Mouse (Mus musculus) heart, embryonic 14.5 days (tissue): ENCODE data around the gene Emp3. TPM values are rescaled to one million over a fixed set of nuclear protein-coding genes. Genes with fewer than 3 reads are reported as not detected.
"Not testable (repeated sequence)": the region's sequence is repeated elsewhere in the genome, so short reads cannot be mapped to it uniquely, and the experiment has no call there.

Experiments used
- ATAC-seq: fragments of 200-750 bp; cut with Nextera tagmentation; 2 replicates; pipeline ENCODE4 v1.8.0; 2017; ENCODE audit warnings: low read depth, moderate TSS enrichment; ENCODE audit not compliant: insufficient number of reproducible peaks, insufficient read depth, low FRiP score
- H3K27ac ChIP-seq, 2 experiments: fragments of 200-500 bp in 1 of 2; fragments of 300-500 bp in 1 of 2; sonication (generic) in 1 of 2; replicated peaks in 1 of 2; 2 replicates each; pipeline ENCODE4 v1.5.1; 2012 to 2014; ENCODE audit warnings: low read depth in 2 of 2, low read length in 2 of 2, control low read depth in 1 of 2, mild to moderate bottlenecking in 1 of 2, mixed read lengths in 1 of 2; ENCODE audit not compliant: control insufficient read depth in 1 of 2, insufficient read depth in 1 of 2
- H3K27me3 ChIP-seq: fragments of 300-500 bp; sonication (generic); 2 replicates; pipeline ENCODE4 v1.6.1; 2014; ENCODE audit warnings: mild to moderate bottlenecking, low read length, control low read depth; ENCODE audit not compliant: control insufficient read depth, insufficient read depth
- H3K36me3 ChIP-seq: fragments of 300-500 bp; sonication (generic); 2 replicates; pipeline ENCODE4 v1.6.1; 2014; ENCODE audit warnings: mild to moderate bottlenecking, control low read depth, low read length, mixed read lengths; ENCODE audit not compliant: control insufficient read depth, insufficient read depth
- H3K4me1 ChIP-seq, 2 experiments: fragments of 200-500 bp in 1 of 2; fragments of 300-500 bp in 1 of 2; sonication (generic) in 1 of 2; 2 replicates each; pipeline ENCODE4 v1.6.1; 2012 to 2014; ENCODE audit warnings: low read length in 2 of 2, control low read depth in 1 of 2, mixed read lengths in 1 of 2; ENCODE audit not compliant: control insufficient read depth in 2 of 2, insufficient read depth in 2 of 2
- H3K4me2 ChIP-seq: fragments of 300-500 bp; sonication (generic); 2 replicates; pipeline ENCODE4 v1.6.1; 2014; ENCODE audit warnings: mild to moderate bottlenecking, low read length
- H3K4me3 ChIP-seq, 2 experiments: fragments of 200-500 bp in 1 of 2; fragments of 300-500 bp in 1 of 2; sonication (generic) in 1 of 2; 2 replicates each; pipeline ENCODE4 v1.5.1; 2012 to 2014; ENCODE audit warnings: low read length in 2 of 2, mild to moderate bottlenecking in 2 of 2, control low read depth in 1 of 2, low read depth in 1 of 2, moderate library complexity in 1 of 2; ENCODE audit not compliant: control insufficient read depth in 1 of 2, insufficient read depth in 1 of 2
- H3K9ac ChIP-seq: fragments of 300-500 bp; sonication (generic); 2 replicates; pipeline ENCODE4 v1.6.1; 2014; ENCODE audit warnings: mild to moderate bottlenecking, low read length
- H3K9me3 ChIP-seq: fragments of 300-500 bp; sonication (generic); 2 replicates; pipeline ENCODE4 v1.6.1; 2016; ENCODE audit warnings: low read length, control low read depth; ENCODE audit not compliant: control insufficient read depth
- WGBS: fragments of 180-500 bp; shearing (Covaris S2); extraction: QIAGEN DNeasy Blood & Tissue Kit; methylation state at CpG from one replicate; pipeline ENCODE4 v1.1.7; 2014; 5-methylcytosine and 5-hydroxymethylcytosine counted together
- polyA plus RNA-seq: library from polyadenylated mRNA; unstranded; fragments of >200 nt; fragmentation: Nextera tagmentation; extraction: Ambion mirVana; gene quantifications from 2 replicates; pipeline ENCODE4 v1.2.1, GENCODE M21; 2014

Emp3 gene
- polyA plus RNA-seq, 1 experiment from 2014 or later = 90.5 TPM

DNA sequence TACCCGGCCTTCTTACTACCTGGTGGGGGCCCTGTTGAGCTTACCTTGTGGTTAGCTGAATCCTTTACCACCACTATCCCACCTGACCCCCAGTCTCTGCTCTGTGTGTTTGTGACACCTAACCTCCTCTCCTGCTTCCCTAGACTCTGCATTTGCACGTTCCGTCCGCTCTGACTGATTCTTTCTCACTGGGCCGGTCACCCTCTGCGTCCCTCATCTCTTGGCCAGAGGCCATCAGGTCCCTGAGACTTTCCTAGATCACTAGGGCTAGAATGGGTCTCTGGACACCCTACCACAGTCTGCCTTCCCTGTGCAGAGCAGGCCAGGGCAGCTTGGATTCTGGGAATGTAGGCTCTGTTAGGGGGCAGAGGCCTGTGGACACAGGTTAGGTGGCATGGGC is 7.1 kb downstream of the Emp3 start:
- Histone ChIP-seq H3K27ac (no peak overlapping the region), H3K4me3 (no peak overlapping the region), H3K36me3 (peaks cover 25% of the 10 kb centered on the region), H3K9me3 (no peaks in the 10 kb centered on the region), H3K27me3 (no peaks in the 10 kb centered on the region), H3K4me2 (no peak overlapping the region), H3K4me1 (peaks cover 14 to 19% of the 10 kb centered on the region in 2 experiments), H3K9ac (no peak overlapping the region)
- 83% methylated on average over 6 of the region's 6 CpGs for WGBS
- no peak for ATAC-seq

DNA sequence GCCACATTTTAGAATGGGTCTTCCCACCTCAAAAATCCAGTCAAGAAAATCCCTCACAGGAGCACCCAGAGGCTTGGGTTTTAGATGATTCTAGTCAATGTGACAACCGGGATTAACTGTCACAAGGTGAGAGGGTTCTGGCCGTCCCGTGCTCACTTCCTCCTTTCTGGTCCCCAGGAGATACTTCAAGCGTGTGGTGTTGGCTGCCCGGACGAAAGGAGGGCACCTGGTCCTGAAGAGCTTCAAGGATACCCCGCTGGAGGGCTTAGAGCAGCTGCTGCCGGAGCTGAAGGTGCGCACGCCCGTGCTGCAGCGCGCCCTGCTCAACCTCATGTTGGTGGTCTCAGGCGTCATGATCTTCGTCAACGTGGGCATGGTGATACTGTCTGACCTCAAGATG is 12.1 kb downstream of the Emp3 start:
- no peaks in the 10 kb centered on the region for H3K9me3 ChIP-seq
- no peak for ATAC-seq
- no peaks in the 10 kb centered on the region for H3K27me3 ChIP-seq
- H3K36me3 ChIP-seq = peaks cover 40% of the 10 kb centered on the region
- H3K4me3 ChIP-seq = no peak overlapping the region
- H3K9ac ChIP-seq = no peak overlapping the region
- H3K27ac ChIP-seq = no peak overlapping the region
- no peaks in the 10 kb centered on the region for H3K4me1 ChIP-seq
- WGBS = 90% methylated on average over 16 of the region's 16 CpGs
- no peak overlapping the region for H3K4me2 ChIP-seq

GRCm38 (mm10) chr7:45908384-45908783 is 12.8 kb downstream of the Emp3 start:
- ATAC-seq = no peak
- Histone ChIP-seq H3K9ac (no peak overlapping the region), H3K9me3 (no peaks in the 10 kb centered on the region), H3K4me3 (no peak overlapping the region), H3K4me1 (no peaks in the 10 kb centered on the region), H3K27me3 (no peaks in the 10 kb centered on the region), H3K4me2 (no peak overlapping the region), H3K27ac (no peak overlapping the region), H3K36me3 (peaks cover 34% of the 10 kb centered on the region)

- Histone ChIP-seq H3K4me1 (no peaks in the 10 kb centered on the region), H3K27me3 (no peaks in the 10 kb centered on the region), H3K9ac (no peak overlapping the region), H3K36me3 (peaks cover 31% of the 10 kb centered on the region), H3K4me3 (no peak overlapping the region), H3K4me2 (no peak overlapping the region), H3K9me3 (no peaks in the 10 kb centered on the region), H3K27ac (no peak overlapping the region)
- no peak for ATAC-seq
- WGBS = 89% methylated on average over 9 of the region's 9 CpGs
Observed at GRCm38 (mm10) chr7:45906622-45907021, 14.6 kb downstream of the Emp3 start.

DNA sequence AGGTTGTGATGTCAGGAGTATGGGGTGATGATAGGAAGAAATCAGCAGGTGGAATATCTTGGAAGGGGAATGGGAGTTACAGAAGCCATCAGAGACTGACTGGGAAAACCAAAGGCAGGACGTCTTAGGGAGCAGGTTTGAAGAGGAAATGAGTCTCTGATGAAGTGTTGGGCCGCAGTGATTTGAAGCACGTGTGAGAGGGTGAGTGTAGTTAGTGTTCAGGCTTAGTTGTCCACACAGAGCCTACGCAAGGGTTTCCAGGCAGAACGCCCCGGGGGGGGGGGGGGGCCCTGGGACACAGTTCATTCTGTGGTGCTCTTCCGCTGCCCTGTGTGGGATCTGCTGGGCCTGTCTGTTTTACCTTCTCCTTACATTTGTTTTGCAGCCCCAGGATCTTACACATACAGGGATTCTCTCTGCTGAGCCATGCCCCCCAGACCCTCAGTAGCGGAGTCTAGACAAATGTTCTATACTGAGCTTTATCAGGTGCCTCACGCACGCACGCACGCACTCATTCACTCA is 18.7 kb downstream of the Emp3 start:
- Histone ChIP-seq H3K36me3 (0 out of 2 replicates have a peak, but pooled peaks cover 8% of the 10 kb centered on the region), H3K27me3 (no peaks in the 10 kb centered on the region), H3K4me1 (peaks cover 2 to 4% of the 10 kb centered on the region in 2 experiments; a peak in 3 of 4 replicates), H3K27ac (no peak overlapping the region), H3K4me2 (no peak overlapping the region), H3K9ac (no peak overlapping the region), H3K9me3 (no peaks in the 10 kb centered on the region), H3K4me3 (no peak overlapping the region)
- ATAC-seq = no peak
- 72% methylated on average over 12 of the region's 12 CpGs for WGBS

DNA sequence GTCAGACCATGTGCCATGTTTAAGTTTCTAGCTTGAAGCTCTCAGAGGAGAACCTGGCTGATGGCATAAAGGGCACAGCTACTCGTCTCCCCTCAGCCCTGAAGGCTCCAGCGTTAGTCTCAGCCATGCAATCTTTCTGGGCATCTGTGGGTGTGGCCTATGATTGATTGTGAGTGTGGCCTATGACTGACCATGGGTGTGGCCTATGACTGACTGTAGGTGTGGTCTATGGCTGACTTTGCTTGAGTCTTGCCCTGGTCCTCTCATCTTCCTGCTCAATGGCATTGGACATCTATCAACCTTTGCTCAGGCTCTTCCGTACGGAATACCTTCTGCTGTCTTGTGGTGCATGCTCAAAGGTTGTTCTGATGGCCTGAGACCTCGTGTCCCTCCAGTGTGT is 19.6 kb downstream of the Emp3 start:
- no peak overlapping the region for H3K27ac ChIP-seq
- no peaks in the 10 kb centered on the region for H3K27me3 ChIP-seq

DNA sequence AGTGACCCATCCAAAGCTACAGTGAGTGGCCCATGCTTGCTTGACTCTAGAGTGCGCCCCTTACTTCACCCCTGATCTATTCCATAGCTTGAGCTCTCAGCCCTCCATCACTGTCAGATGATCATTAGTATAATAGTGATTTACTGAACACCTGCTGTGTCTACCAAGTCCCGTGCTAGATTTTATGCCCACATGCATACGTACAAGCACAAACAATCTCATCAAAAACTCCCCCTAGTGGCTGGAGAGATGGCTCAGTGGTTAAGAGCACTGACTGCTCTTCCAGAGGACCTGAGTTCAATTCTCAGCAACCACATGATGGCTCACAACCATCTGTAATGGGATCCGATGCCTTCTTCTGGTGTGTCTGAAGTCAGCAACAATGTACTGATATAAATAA is 23.1 kb downstream of the Emp3 start:
- H3K4me3 ChIP-seq, H3K9ac ChIP-seq: not testable (repeated sequence)
- 67% methylated on average over 4 of the region's 4 CpGs for WGBS

More for the DNA sequence above, 19.6 kb downstream of the Emp3 start:
- H3K9me3 ChIP-seq = no peaks in the 10 kb centered on the region
- H3K9ac ChIP-seq = no peak overlapping the region
- ATAC-seq = no peak
- H3K4me3 ChIP-seq = no peak overlapping the region
- WGBS = 54% methylated on average over 5 of the region's 5 CpGs
- H3K36me3 ChIP-seq = no peaks in the 10 kb centered on the region
- no peak overlapping the region for H3K4me2 ChIP-seq
- H3K4me1 ChIP-seq = peaks cover 2 to 4% of the 10 kb centered on the region in 2 experiments; a peak in 3 of 4 replicates

DNA sequence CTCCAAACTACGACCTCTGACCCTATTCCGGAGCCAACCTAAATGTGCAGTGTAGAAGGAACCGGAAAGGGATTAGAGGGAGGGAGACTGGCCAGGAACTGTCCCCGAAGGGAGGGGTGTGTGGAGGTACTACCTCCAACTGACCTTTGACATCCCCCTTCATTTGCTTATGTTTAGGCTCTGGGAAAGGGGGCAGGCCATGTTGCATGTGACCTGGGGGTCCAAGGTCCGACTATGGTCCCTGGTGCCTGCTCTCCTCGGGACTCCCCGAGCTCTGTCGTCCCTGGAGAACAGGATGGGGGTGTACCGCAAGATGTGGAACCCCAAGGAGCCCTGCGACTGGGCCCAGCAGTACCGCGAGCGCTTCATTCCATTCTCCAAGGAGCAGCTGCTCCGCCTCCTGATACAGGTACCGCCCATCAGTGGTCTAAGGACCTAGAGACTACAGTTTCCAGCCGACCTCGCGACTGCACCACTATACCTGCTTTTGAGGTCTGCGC is 23.9 kb downstream of the Emp3 start:
- Histone ChIP-seq H3K4me1 (peaks cover 3 to 4% of the 10 kb centered on the region in 2 experiments; a peak in 3 of 4 replicates), H3K36me3 (no peaks in the 10 kb centered on the region), H3K9me3 (no peaks in the 10 kb centered on the region), H3K27ac (peak overlapping the region; percentile 44 to 79), H3K27me3 (no peaks in the 10 kb centered on the region), H3K4me3 (peak overlapping the region; percentile 50 to 59), H3K4me2 (peak overlapping the region; percentile 96), H3K9ac (peak overlapping the region; percentile 81)
- peak; percentile 18 for ATAC-seq
- under 1% methylated on average over 19 of the region's 19 CpGs for WGBS

More for the DNA sequence above, 23.1 kb downstream of the Emp3 start:
- peak overlapping the region; percentile 96 for H3K4me2 ChIP-seq
- not testable (repeated sequence) for H3K9me3 ChIP-seq, H3K27me3 ChIP-seq, H3K4me1 ChIP-seq, H3K36me3 ChIP-seq, ATAC-seq, H3K27ac ChIP-seq
